Mouse (Mus musculus) olfactory bulb, adult 2 months (tissue): ENCODE data around the gene Pip5k1b.

Experiments used
- CTCF ChIP-seq: fragments of 200-500 bp; IDR thresholded peaks from 2 replicates; pipeline ENCODE4 v1.5.1; 2012; ENCODE audit warnings: low read depth, mild to moderate bottlenecking, low read length, moderate library complexity; ENCODE audit not compliant: insufficient read depth
- POLR2A ChIP-seq: fragments of 200-500 bp; IDR thresholded peaks from 2 replicates; pipeline ENCODE4 v1.6.1; 2012; ENCODE audit warnings: mild to moderate bottlenecking, low read depth, low read length, moderate library complexity; ENCODE audit not compliant: insufficient read depth

DNA sequence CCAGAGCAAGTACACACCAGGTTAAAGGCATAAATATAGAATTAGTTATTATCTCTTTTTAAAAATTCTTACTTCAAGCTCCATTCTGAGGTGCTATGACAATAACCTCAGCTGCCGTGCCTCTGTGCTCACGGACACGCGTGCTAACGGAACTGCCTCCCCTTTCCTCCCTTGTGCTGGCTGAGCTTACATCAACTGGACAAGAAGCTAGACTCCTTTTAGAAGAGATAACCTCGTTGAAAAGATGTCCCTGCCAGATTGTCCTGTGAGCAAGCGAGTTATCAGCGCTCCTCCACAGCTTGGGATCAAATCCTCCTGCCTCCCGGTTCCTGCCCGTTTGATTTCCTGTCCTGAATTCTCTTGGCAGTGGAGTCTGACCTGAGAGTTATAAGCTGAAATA is 9.5 kb downstream of the Pip5k1b start:
- TF ChIP-seq POLR2A (no peak), CTCF (no peak)
